ENCODE assay signal across 10 mouse cellular contexts in genomic region chr11:94138411-94139231, GRCm38 (mm10).
A peak's percentile ranks its signal among the peaks of the same experiment; 100 is the strongest.
DNase-seq lines count a peak whose midpoint lies in the region; ATAC-seq and TF ChIP-seq lines count a peak whose summit lies in the region.
"Had no signal": no experiment of that assay in that cellular context is flagged by ENCODE, and none has a peak within 500 bp of the region (broad histone marks: within the 10 kb centered on the region; RNA-seq: fewer than 3 reads in every experiment).

No protein-coding gene starts in this region.

- no peak overlapping the region for H3K9ac ChIP-seq in forebrain, postnatal 0 days
- H3K9ac ChIP-seq in kidney, postnatal 0 days (ENCODE audit: low read depth, low read length): 0 out of 2 replicates have a peak overlapping the region, but pooled peaks have one; percentile 5

- H3K4me3 ChIP-seq in forebrain, embryonic 10.5 days: no peak overlapping the region
- no peak overlapping the region for H3K4me3 ChIP-seq in forebrain, postnatal 0 days (ENCODE audit: low read depth, low read length)
- H3K4me3 ChIP-seq in heart, embryonic 10.5 days: peak overlapping the region; percentile 16; the same call in 1 of the 2 replicates
- no peak overlapping the region for H3K4me3 ChIP-seq in kidney, postnatal 0 days (replicated peaks; ENCODE audit: low read depth, low read length)

- no peaks in the 10 kb centered on the region; the same call in 1 of the 2 replicates for H3K27me3 ChIP-seq in forebrain, embryonic 10.5 days (ENCODE audit: poor library complexity, severe bottlenecking)
- H3K27me3 ChIP-seq in forebrain, postnatal 0 days (ENCODE audit: insufficient read depth, low read length): no peaks in the 10 kb centered on the region
- peaks cover 11% of the 10 kb centered on the region; the same call in 1 of the 2 replicates for H3K27me3 ChIP-seq in heart, embryonic 10.5 days (ENCODE audit: insufficient read depth, poor library complexity, severe bottlenecking)
- no peaks in the 10 kb centered on the region for H3K27me3 ChIP-seq in kidney, postnatal 0 days (ENCODE audit: insufficient read depth, low read length)
- H3K27me3 ChIP-seq: CH12.LX had no signal

- no peaks in the 10 kb centered on the region for H3K36me3 ChIP-seq in forebrain, embryonic 10.5 days (replicated peaks)
- H3K36me3 ChIP-seq in forebrain, postnatal 0 days (ENCODE audit: insufficient read depth): no peaks in the 10 kb centered on the region
- H3K36me3 ChIP-seq in heart, embryonic 10.5 days: no peaks in the 10 kb centered on the region
- H3K36me3 ChIP-seq in kidney, postnatal 0 days (ENCODE audit: insufficient read depth, low read length): no peaks in the 10 kb centered on the region

- no peak overlapping the region for H3K4me2 ChIP-seq in forebrain, postnatal 0 days (ENCODE audit: low read depth)
- H3K4me2 ChIP-seq in kidney, postnatal 0 days (ENCODE audit: low read length): no peak overlapping the region

- no peaks in the 10 kb centered on the region for H3K9me3 ChIP-seq in forebrain, embryonic 10.5 days
- no peaks in the 10 kb centered on the region for H3K9me3 ChIP-seq in forebrain, postnatal 0 days (ENCODE audit: low read length)
- no peaks in the 10 kb centered on the region for H3K9me3 ChIP-seq in heart, embryonic 10.5 days
- H3K9me3 ChIP-seq in kidney, postnatal 0 days (replicated peaks; ENCODE audit: low read length): no peaks in the 10 kb centered on the region

- DNase-seq in forebrain, embryonic 10.5 days (ENCODE audit: extremely low spot score, low spot score): no peak
- DNase-seq in forebrain, postnatal 0 days: no peak
- DNase-seq in ZHBTc4 (ENCODE audit: low read depth, low spot score): peak; percentile 65
- DNase-seq in heart, embryonic 10.5 days (ENCODE audit: low spot score): no peak
- DNase-seq in kidney, postnatal 0 days (ENCODE audit: low spot score): no peak
- no peak for DNase-seq in layer of hippocampus, adult 9-10 months (ENCODE audit: low spot score)
- DNase-seq in thymus, postnatal 4 days: no peak
- no peak for DNase-seq in thymus, adult 18-20 months
- DNase-seq: lung, postnatal 36 days had no signal

- H3K4me1 ChIP-seq in forebrain, embryonic 10.5 days: peaks cover 62% of the 10 kb centered on the region
- no peaks in the 10 kb centered on the region for H3K4me1 ChIP-seq in forebrain, postnatal 0 days (ENCODE audit: insufficient read depth)
- H3K4me1 ChIP-seq in heart, embryonic 10.5 days: peaks cover 54% of the 10 kb centered on the region
- peaks cover 22% of the 10 kb centered on the region for H3K4me1 ChIP-seq in kidney, postnatal 0 days (replicated peaks; ENCODE audit: insufficient read depth, low read length)

- peak overlapping the region; percentile 63 for H3K27ac ChIP-seq in forebrain, embryonic 10.5 days
- no peak overlapping the region for H3K27ac ChIP-seq in forebrain, postnatal 0 days (ENCODE audit: low read depth, low read length)
- H3K27ac ChIP-seq in heart, embryonic 10.5 days: peak overlapping the region; percentile 88
- H3K27ac ChIP-seq in kidney, postnatal 0 days: peak overlapping the region; percentile 85

- no peak for TF ChIP-seq CTCF in forebrain, postnatal 0 days (IDR thresholded peaks at IDR 0.05; ENCODE audit: low read depth)
- no peak for TF ChIP-seq CTCF in kidney, postnatal 0 days (IDR thresholded peaks at IDR 0.05; ENCODE audit: low read depth)

- ATAC-seq in forebrain, postnatal 0 days: no peak
- ATAC-seq in kidney, postnatal 0 days (replicated peaks; ENCODE audit: low FRiP score, low read depth): no peak; the same call in 1 of the 2 replicates

- WGBS in forebrain, embryonic 10.5 days: 60% methylated on average over 24 of the region's 24 CpGs
- 70% methylated on average over 24 of the region's 24 CpGs for WGBS in forebrain, postnatal 0 days
- WGBS in heart, embryonic 10.5 days: 31% methylated on average over 24 of the region's 24 CpGs
- 17% methylated on average over 24 of the region's 24 CpGs for WGBS in kidney, postnatal 0 days
